Mouse (Mus musculus): ENCODE measurements around the gene Zfp641. TPM values are rescaled to one million over a fixed set of nuclear protein-coding genes. Genes with fewer than 3 reads are reported as not detected.

The Zfp641 gene
- polyA plus RNA-seq (2012; rRNA removed; ENCODE audit: low replicate concordance), result 0.13 and 0.36 TPM in 2 replicates

GRCm38 (mm10) chr15:98295628-98296551, at the start of gene Zfp641:
TSS of gene Zfp641 (minus strand) at chr15:98296161.

GRCm38 (mm10) chr15:98340887-98341286, 44.9 kb upstream of the Zfp641 start, which contains the start of gene Olfr284:
TSS of gene Olfr284 (minus strand) at chr15:98340987.

GRCm38 (mm10) chr15:98317177-98317724, 21.3 kb upstream of the Zfp641 start, which contains the start of gene Olfr285:
TSS of gene Olfr285 (minus strand) at chr15:98317353.

GRCm38 (mm10) chr15:98257193-98257592, 38.8 kb downstream of the Zfp641 start, which contains the start of gene H1fnt:
TSS of gene H1fnt (minus strand) at chr15:98257293.

Other genes starting within 250 kb of the Zfp641 start
- gene Pfkm, start 203.6 kb downstream of the Zfp641 start, polyA plus RNA-seq (2012; rRNA removed; ENCODE audit: low replicate concordance), result 5.7 and 7.5 TPM in 2 replicates
- 3.9 and 5.1 TPM in 2 replicates for gene Senp1, start 202.4 kb downstream of the Zfp641 start, polyA plus RNA-seq (2012; rRNA removed; ENCODE audit: low replicate concordance)
- 18.3 and 19.1 TPM in 2 replicates for gene Asb8, start 130.5 kb downstream of the Zfp641 start, polyA plus RNA-seq (2012; rRNA removed; ENCODE audit: low replicate concordance)
- gene Ccdc184, start 129.0 kb downstream of the Zfp641 start, polyA plus RNA-seq (2012; rRNA removed; ENCODE audit: low replicate concordance), result 0.24 and 0.30 TPM in 2 replicates
- not detected in 2 replicates for gene Olfr288, start 100.6 kb downstream of the Zfp641 start, polyA plus RNA-seq (2012; rRNA removed; ENCODE audit: low replicate concordance)
- gene Gm44579, start 75.2 kb downstream of the Zfp641 start, polyA plus RNA-seq (2012; rRNA removed; ENCODE audit: low replicate concordance), result not detected in 2 replicates
- 0.63 and 1.1 TPM in 2 replicates for gene Olfr287, start 75.1 kb downstream of the Zfp641 start, polyA plus RNA-seq (2012; rRNA removed; ENCODE audit: low replicate concordance)
- gene Olfr286, start 61.7 kb downstream of the Zfp641 start, polyA plus RNA-seq (2012; rRNA removed; ENCODE audit: low replicate concordance), result 0.02 TPM in 2 replicates
- not detected in 2 replicates for gene H1fnt, start 38.9 kb downstream of the Zfp641 start, polyA plus RNA-seq (2012; rRNA removed; ENCODE audit: low replicate concordance)
- not detected in 2 replicates for gene Olfr285, start 21.2 kb upstream of the Zfp641 start, polyA plus RNA-seq (2012; rRNA removed; ENCODE audit: low replicate concordance)
- not detected in 2 replicates for gene Olfr284, start 44.8 kb upstream of the Zfp641 start, polyA plus RNA-seq (2012; rRNA removed; ENCODE audit: low replicate concordance)
- gene Olfr283, start 84.8 kb upstream of the Zfp641 start, polyA plus RNA-seq (2012; rRNA removed; ENCODE audit: low replicate concordance), result not detected in 2 replicates
- gene Olfr282, start 135.1 kb upstream of the Zfp641 start, polyA plus RNA-seq (2012; rRNA removed; ENCODE audit: low replicate concordance), result not detected in 2 replicates
- gene Olfr281, start 156.4 kb upstream of the Zfp641 start, polyA plus RNA-seq (2012; rRNA removed; ENCODE audit: low replicate concordance), result not detected in 2 replicates
- not detected in 2 replicates for gene OR5BS1P, start 173.7 kb upstream of the Zfp641 start, polyA plus RNA-seq (2012; rRNA removed; ENCODE audit: low replicate concordance)
- not detected in 2 replicates for gene Lalba, start 186.6 kb upstream of the Zfp641 start, polyA plus RNA-seq (2012; rRNA removed; ENCODE audit: low replicate concordance)
- not detected in 2 replicates for gene Olfr279, start 196.2 kb upstream of the Zfp641 start, polyA plus RNA-seq (2012; rRNA removed; ENCODE audit: low replicate concordance)
- gene Kansl2, start 238.1 kb upstream of the Zfp641 start, polyA plus RNA-seq (2012; rRNA removed; ENCODE audit: low replicate concordance), result 14.6 and 20.2 TPM in 2 replicates

All from duodenum, adult 2 months (tissue).